Mouse (Mus musculus): ENCODE results near the gene Nedd8. TPM values are rescaled to one million over a fixed set of nuclear protein-coding genes. Genes with fewer than 3 reads are reported as not detected.
A peak's percentile ranks its signal among the peaks of the same experiment; 100 is the strongest.

The Nedd8 gene
- polyA plus RNA-seq, 1 experiment from 2014 or later: 548 TPM

DNA sequence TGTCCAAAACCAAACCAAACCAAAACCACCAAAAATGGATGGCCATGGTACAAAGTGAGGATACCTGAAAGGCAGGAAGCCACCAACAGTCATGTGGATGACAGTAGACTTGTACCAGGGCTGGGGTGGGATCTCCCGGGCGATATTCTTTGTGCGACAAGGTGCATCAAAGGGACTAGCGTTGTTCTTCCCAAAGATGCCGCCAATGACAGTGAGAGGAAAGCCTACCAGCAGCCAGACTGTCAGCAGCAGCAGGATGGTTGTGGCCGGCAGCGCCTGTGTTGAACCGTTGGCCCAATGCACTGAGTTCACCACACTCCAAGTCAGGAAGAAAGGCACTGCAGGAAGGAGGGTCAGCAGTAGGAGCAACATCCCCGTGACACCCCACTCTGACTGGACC, 34.1 kb downstream of the Nedd8 start, which contains the start of gene Gm49378:
Gene Gm49378, minus strand, starts transcription at position 101 of the 400 bp plus-strand sequence.
- Histone ChIP-seq H3K4me1 (peaks cover 24% of the 10 kb centered on the region), H3K36me3 (peaks cover 70% of the 10 kb centered on the region), H3K4me3 (replicated peaks) (no peak within 1 kb of the TSS), H3K27me3 (no peaks in the 10 kb centered on the region), H3K9me3 (replicated peaks) (no peaks in the 10 kb centered on the region), H3K27ac (replicated peaks) (no peak within 1 kb of the TSS), H3K9ac (no peak within 1 kb of the TSS), H3K4me2 (replicated peaks) (no peak within 1 kb of the TSS)
- 96% methylated on average over 9 of the region's 9 CpGs for WGBS
- no peak for ATAC-seq (ENCODE audit: insufficient number of reproducible peaks, low FRiP score, low TSS enrichment, low read depth)

DNA sequence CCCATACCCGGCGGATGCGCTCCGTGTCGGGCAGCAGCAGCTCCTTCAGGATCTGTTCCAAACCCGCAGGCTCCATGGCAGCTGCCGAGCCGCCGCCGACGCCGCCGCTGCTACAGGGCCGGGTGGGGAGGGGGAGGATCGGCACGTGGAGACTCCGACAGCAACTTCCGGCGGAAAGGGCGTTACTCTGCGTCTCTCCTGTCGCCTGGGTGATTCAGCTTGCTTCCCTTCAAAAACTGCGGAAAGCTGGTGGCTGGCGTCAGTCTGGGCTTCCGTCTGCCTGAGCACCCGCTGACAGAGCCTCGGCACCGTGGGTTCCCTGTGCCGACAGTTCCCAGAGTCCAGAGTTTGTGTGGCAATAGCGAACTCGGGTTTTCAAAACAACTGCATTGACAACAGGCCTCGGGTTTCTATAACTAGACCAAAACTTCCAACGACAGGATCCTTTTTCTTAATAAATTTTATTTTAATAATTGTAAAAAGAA, 36.4 kb downstream of the Nedd8 start, which contains the start of gene Ipo4:
Gene Ipo4, minus strand, starts transcription at position 435 of the 485 bp plus-strand sequence.
- WGBS: 2% methylated on average over 33 of the region's 33 CpGs
- Histone ChIP-seq H3K4me2 (replicated peaks) (peak within 1 kb of the TSS; percentile 77), H3K4me3 (replicated peaks) (peak within 1 kb of the TSS; percentile 61), H3K27me3 (no peaks in the 10 kb centered on the region), H3K4me1 (peaks cover 18% of the 10 kb centered on the region), H3K27ac (replicated peaks) (peak within 1 kb of the TSS; percentile 84), H3K9me3 (replicated peaks) (no peaks in the 10 kb centered on the region), H3K36me3 (peaks cover 80% of the 10 kb centered on the region), H3K9ac (peak within 1 kb of the TSS; percentile 31)
- ATAC-seq (ENCODE audit: insufficient number of reproducible peaks, low FRiP score, low TSS enrichment, low read depth): peak; percentile 91

DNA sequence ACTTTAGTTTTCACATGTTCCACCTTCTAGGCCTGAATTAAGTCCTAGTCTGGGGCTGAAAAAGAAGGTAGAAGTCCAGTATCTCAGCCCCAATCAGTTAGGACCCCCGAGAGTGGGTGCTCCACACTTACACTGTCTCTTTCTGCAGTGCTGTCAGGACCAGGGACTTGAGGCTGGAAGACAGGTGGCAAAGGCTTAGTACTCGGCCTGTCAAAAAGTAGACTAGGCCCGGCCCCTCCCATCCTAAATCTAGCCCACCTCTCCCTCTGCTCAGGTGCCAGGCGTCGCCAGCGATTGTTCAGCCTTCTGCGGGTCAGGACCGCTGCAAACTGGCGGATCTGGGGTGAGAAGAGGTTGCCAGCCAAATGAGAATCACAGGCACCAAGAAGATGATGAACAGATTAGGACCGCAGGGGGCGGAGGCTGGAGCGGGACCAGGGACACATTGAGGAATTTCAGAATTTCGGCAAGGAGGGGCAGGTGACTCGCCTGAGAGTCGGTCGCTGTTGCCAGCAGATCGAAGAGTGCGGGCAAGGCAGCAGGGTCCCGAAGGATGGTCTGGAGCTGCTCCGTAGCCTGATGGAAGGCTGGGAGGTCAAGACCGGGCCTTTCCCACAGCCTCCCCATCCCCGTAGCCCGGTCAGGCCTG, 36.9 kb downstream of the Nedd8 start:
- Histone ChIP-seq H3K4me3 (replicated peaks) (peak overlapping the region; percentile 61), H3K4me1 (peaks cover 18% of the 10 kb centered on the region), H3K27ac (replicated peaks) (peak overlapping the region; percentile 84), H3K9me3 (replicated peaks) (no peaks in the 10 kb centered on the region), H3K4me2 (replicated peaks) (peak overlapping the region; percentile 77), H3K36me3 (peaks cover 81% of the 10 kb centered on the region), H3K27me3 (no peaks in the 10 kb centered on the region), H3K9ac (peak overlapping the region; percentile 31)
- peak; percentile 17 for ATAC-seq (ENCODE audit: insufficient number of reproducible peaks, low FRiP score, low TSS enrichment, low read depth)
- whole genome bisulfite sequencing: 3% methylated on average over 23 of the region's 23 CpGs

DNA sequence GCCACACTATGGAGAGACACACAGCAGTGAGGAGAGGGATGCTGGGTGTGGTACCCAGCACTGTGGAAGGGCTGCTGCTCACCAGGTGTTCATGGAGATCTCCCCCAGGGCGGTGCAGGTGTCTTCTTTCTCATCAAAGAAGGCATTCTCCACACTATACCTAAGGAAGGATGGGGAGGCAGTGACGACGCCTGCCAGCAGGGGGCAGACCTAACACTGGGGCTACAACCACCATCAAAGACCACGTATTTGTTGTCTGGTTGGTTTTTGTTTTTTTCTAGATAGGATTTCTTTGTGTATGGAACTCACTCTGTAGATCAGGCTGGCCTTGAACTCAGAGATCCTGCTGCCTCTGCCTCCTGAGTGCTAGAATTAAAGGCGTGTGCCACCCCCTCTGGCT, 42.6 kb downstream of the Nedd8 start:
- Histone ChIP-seq H3K4me2 (replicated peaks) (no peak overlapping the region), H3K36me3 (peaks cover 97% of the 10 kb centered on the region), H3K27me3 (no peaks in the 10 kb centered on the region), H3K27ac (replicated peaks) (no peak overlapping the region), H3K4me3 (replicated peaks) (no peak overlapping the region), H3K9me3 (replicated peaks) (no peaks in the 10 kb centered on the region), H3K9ac (no peak overlapping the region), H3K4me1 (peaks cover 11% of the 10 kb centered on the region)
- no peak for ATAC-seq (ENCODE audit: insufficient number of reproducible peaks, low FRiP score, low TSS enrichment, low read depth)
- WGBS: 41% methylated on average over 5 of the region's 5 CpGs

DNA sequence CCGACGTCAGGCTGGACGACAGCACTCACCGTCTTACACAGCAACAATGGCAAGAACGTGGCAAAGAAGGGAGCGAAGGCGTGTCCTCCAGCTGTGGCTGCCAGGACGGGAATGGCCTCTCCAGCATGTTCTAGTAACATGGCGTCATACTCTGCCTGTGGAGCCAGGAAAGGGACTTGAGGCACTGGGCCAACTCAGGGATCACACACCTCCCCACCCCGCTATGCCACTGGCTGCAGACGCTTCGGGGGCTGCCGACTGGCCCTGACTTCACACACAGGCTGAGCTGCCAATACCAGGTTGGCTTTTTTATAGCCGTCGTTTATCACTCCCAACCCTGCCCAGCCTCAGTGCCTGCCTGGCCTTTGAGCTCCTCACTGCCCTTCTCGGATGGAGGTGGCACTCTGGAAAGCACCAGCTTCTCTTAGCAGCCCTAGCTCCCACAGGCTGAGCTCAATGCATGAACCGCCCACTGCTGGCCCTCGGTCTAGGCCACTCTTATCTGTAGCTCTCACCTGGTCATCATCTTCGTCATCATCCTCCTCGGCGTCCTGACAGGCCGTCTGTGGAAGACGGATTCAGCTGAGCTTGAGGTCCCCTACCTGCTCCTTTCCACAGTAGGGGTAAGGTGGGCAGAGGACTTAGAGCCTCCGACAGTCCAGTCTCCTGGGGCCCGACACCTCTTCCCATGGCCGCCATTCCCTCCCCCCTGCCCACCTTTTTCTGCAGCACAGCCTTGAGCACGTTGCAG, 43.7 kb downstream of the Nedd8 start:
- H3K4me1 ChIP-seq: 0 out of 2 replicates have a peak, but pooled peaks cover 4% of the 10 kb centered on the region
- no peak for ATAC-seq (ENCODE audit: insufficient number of reproducible peaks, low FRiP score, low TSS enrichment, low read depth)
- H3K9me3 ChIP-seq (replicated peaks): no peaks in the 10 kb centered on the region
- no peak overlapping the region for H3K4me2 ChIP-seq (replicated peaks)
- H3K4me3 ChIP-seq (replicated peaks): no peak overlapping the region
- H3K36me3 ChIP-seq: peaks cover 87% of the 10 kb centered on the region
- H3K9ac ChIP-seq: no peak overlapping the region
- H3K27me3 ChIP-seq: no peaks in the 10 kb centered on the region
- 91% methylated on average over 27 of the region's 27 CpGs for WGBS
- H3K27ac ChIP-seq (replicated peaks): no peak overlapping the region

DNA sequence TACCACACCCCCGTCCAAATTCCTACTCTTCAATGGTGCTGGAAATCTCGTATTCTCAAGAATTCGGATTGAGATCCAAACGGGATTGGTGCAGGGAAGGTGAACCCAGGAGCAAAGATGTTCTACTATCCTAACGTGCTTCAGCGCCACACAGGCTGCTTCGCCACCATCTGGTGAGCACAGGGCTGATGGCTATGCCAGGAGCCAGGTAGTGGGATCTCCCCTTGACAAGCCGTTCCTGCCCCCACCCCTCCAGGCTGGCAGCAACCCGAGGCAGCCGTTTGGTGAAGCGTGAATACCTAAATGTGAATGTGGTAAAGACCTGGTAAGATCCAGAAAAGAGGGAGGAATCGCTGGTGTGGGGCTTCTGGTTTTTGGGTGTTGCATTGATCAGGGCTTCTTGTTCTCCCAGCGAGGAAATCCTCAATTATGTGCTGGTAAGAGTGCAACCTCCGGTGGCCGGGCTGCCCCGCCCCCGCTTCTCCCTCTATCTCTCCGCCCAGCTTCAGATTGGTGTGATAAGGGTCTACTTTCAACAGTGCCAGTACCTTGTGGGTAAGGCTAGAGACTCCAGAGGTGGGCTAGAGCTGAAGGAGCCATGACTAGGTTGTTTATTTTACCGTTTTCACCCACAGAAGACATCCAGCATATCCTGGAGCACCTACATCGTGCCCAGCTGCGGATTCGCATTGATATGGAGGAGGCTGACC, 53.3 kb downstream of the Nedd8 start:
- no peak overlapping the region for H3K9ac ChIP-seq

DNA sequence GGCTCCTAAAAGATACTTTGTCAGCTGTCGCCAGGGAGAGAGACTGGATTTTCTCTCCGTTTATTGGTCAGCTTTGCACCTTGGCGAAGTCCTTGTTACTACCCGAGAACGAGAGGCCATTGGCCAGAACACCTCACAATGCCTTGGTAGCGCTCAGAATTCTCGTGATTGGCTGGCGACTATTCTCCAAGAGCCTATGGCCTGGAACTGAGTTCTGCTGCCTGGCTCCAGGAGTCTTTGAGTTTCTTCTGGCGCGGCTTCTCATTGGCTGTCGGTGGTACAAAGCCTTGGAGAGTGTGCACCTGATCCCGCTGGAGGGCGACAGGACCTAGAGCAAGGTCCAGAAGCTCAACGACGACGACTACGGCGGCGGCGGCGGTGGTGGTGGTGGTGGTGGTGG, 54.1 kb downstream of the Nedd8 start, which contains the start of gene Rec8:
Gene Rec8, plus strand, starts transcription at position 216 of the 400 bp plus-strand sequence.
- H3K27me3 ChIP-seq: no peaks in the 10 kb centered on the region
- no peak within 1 kb of the TSS for H3K27ac ChIP-seq (replicated peaks)
- no peaks in the 10 kb centered on the region for H3K9me3 ChIP-seq (replicated peaks)
- H3K4me3 ChIP-seq (replicated peaks): no peak within 1 kb of the TSS
- H3K4me1 ChIP-seq: no peaks in the 10 kb centered on the region
- H3K9ac ChIP-seq: no peak within 1 kb of the TSS
- no peaks in the 10 kb centered on the region for H3K36me3 ChIP-seq
- ATAC-seq (ENCODE audit: insufficient number of reproducible peaks, low FRiP score, low TSS enrichment, low read depth): peak; percentile 70; the same call in 1 of the 2 replicates
- WGBS: 25% methylated on average over 21 of the region's 21 CpGs
- H3K4me2 ChIP-seq (replicated peaks): peak within 1 kb of the TSS; percentile 22

More for the DNA sequence above, 53.3 kb downstream of the Nedd8 start:
- no peaks in the 10 kb centered on the region for H3K9me3 ChIP-seq (replicated peaks)
- H3K4me2 ChIP-seq (replicated peaks): peak overlapping the region; percentile 22
- H3K27me3 ChIP-seq: no peaks in the 10 kb centered on the region
- 42% methylated on average over 22 of the region's 22 CpGs for WGBS
- no peak overlapping the region for H3K27ac ChIP-seq (replicated peaks)
- H3K4me1 ChIP-seq: no peaks in the 10 kb centered on the region
- ATAC-seq (ENCODE audit: insufficient number of reproducible peaks, low FRiP score, low TSS enrichment, low read depth): no peak
- no peaks in the 10 kb centered on the region for H3K36me3 ChIP-seq
- no peak overlapping the region for H3K4me3 ChIP-seq (replicated peaks)

DNA sequence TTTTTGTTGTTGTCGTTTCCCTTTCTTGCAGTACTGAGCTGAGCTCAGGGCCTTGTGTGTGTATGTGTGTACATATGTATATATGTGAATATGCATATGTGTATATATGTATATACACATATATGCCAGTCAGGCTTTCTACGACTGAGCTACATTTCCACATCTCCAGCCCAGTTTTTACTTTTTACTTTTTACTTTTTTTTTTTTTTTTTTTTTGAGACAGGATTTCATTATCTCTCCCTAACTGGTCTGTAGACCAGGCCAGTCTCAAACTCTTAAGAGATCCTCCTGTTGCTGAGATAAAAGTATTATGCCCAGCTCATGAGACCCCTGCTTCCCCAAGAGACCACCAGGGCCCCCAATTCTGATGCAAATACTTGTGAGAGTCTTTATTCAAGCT, 55.1 kb downstream of the Nedd8 start:
- Histone ChIP-seq H3K9me3 (replicated peaks) (no peaks in the 10 kb centered on the region), H3K9ac (no peak overlapping the region), H3K4me1 (no peaks in the 10 kb centered on the region), H3K27me3 (no peaks in the 10 kb centered on the region), H3K27ac (replicated peaks) (no peak overlapping the region), H3K36me3 (no peaks in the 10 kb centered on the region), H3K4me2 (replicated peaks) (no peak overlapping the region), H3K4me3 (replicated peaks) (no peak overlapping the region)
- 83% methylated on average over 2 of the region's 2 CpGs for WGBS
- ATAC-seq (ENCODE audit: insufficient number of reproducible peaks, low FRiP score, low TSS enrichment, low read depth): no peak

DNA sequence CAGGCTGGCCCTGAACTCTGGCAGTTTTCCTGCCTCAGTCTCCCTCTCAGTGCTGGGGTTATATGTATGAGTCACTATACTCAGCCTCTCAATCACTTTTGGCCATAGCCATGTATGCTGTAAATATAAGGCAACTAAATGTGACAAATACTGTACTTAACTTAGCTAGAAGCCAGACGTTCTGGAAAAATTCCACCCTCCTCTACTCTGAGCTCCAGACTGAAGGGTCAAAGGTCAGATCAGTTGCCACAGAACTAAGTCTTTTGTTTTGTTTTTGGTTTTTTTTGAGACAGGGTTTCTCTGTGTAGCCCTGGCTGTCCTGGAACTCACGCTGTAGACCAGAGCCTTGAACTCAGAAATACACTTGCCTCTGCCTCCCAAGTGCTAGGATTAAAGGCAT, 56.0 kb downstream of the Nedd8 start:
- H3K27ac ChIP-seq (replicated peaks): no peak overlapping the region
- no peaks in the 10 kb centered on the region for H3K36me3 ChIP-seq
- 30% methylated on average over 2 of the region's 2 CpGs for WGBS
- H3K27me3 ChIP-seq: no peaks in the 10 kb centered on the region
- no peaks in the 10 kb centered on the region for H3K4me1 ChIP-seq
- ATAC-seq (ENCODE audit: insufficient number of reproducible peaks, low FRiP score, low TSS enrichment, low read depth): no peak
- no peak overlapping the region for H3K4me3 ChIP-seq (replicated peaks)
- no peak overlapping the region for H3K4me2 ChIP-seq (replicated peaks)
- H3K9me3 ChIP-seq (replicated peaks): no peaks in the 10 kb centered on the region
- H3K9ac ChIP-seq: no peak overlapping the region

DNA sequence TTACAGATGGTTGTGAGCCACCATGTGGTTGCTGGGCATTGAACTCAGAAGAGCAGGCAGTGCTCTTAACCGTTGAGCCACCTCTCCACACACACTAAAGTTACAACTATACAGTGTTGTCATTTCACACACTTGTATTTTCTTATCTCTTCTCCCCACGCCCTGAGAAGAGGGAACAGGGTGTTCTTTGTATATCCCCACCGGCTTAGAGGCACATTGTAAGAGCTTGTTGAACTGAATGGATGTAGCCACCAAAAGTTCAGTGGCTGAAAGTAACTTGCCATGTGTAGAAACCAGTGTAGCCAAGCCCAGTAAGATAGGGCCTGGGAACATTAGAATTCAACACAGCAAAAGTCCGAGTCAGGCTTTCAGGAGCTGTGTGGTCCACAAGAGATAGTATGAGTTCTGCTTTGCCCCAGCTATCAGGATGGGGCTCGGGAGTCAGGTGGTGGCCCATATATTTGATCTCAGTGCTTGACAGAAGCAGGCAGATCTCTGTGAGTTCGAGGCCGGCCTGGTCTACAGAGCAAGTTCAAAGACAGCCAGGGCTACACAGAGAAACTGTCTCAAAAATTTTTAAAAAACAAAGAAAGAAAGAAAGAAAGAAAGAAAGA, 57.3 kb downstream of the Nedd8 start:
- H3K9ac ChIP-seq: no peak overlapping the region
- H3K27me3 ChIP-seq: no peaks in the 10 kb centered on the region
- no peak for ATAC-seq (ENCODE audit: insufficient number of reproducible peaks, low FRiP score, low TSS enrichment, low read depth)
- no peak overlapping the region for H3K4me3 ChIP-seq (replicated peaks)
- no peaks in the 10 kb centered on the region for H3K4me1 ChIP-seq
- no peak overlapping the region for H3K27ac ChIP-seq (replicated peaks)
- H3K36me3 ChIP-seq: peaks cover 5% of the 10 kb centered on the region; the same call in 1 of the 2 replicates
- no peaks in the 10 kb centered on the region for H3K9me3 ChIP-seq (replicated peaks)
- WGBS: 75% methylated on average over 7 of the region's 7 CpGs
- no peak overlapping the region for H3K4me2 ChIP-seq (replicated peaks)

DNA sequence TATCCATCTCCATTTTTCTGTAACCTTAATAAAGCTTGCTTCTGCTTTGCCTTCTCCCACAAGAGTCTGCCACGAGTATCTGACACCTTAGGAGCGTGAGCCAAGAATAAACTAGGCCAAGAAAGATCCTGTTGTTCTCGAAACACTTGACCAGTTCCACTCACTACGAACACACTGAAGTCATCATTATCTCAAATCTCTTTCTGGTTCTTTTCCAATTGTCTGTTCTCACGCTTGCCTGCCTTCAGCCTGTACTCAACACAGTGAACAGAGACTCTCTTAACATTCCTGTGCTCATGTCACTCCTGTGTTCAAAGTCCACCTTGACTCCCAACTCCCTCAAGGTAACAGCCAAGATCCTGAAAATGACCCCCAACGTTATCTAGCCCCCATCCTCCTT, 58.6 kb downstream of the Nedd8 start:
- no peak overlapping the region for H3K4me3 ChIP-seq (replicated peaks)
- peaks cover 17% of the 10 kb centered on the region for H3K36me3 ChIP-seq
- H3K27ac ChIP-seq (replicated peaks): no peak overlapping the region
- no peak overlapping the region for H3K4me2 ChIP-seq (replicated peaks)
- H3K27me3 ChIP-seq: no peaks in the 10 kb centered on the region
- H3K4me1 ChIP-seq: no peaks in the 10 kb centered on the region
- no peak overlapping the region for H3K9ac ChIP-seq
- 62% methylated on average over 6 of the region's 6 CpGs for WGBS
- no peaks in the 10 kb centered on the region for H3K9me3 ChIP-seq (replicated peaks)
- no peak for ATAC-seq (ENCODE audit: insufficient number of reproducible peaks, low FRiP score, low TSS enrichment, low read depth)
